Mouse (Mus musculus) layer of hippocampus, adult 18-20 months (tissue): Measurements from ENCODE around the gene Actl7b. TPM values are rescaled to one million over a fixed set of nuclear protein-coding genes. Genes with fewer than 3 reads are reported as not detected.

Source experiments
- DNase-seq, 2 experiments: peaks; one replicate each; pipeline ENCODE4 v3.0.0; 2022; ENCODE audit warnings: low spot score in 2 of 2
- total RNA-seq, 2 experiments: library from RNA; stranded (reverse); gene quantifications; 2 replicates each; pipeline ENCODE4 v1.2.3; 2021

The Actl7b gene
- total RNA-seq, 2 experiments from 2014 or later = not detected

DNA sequence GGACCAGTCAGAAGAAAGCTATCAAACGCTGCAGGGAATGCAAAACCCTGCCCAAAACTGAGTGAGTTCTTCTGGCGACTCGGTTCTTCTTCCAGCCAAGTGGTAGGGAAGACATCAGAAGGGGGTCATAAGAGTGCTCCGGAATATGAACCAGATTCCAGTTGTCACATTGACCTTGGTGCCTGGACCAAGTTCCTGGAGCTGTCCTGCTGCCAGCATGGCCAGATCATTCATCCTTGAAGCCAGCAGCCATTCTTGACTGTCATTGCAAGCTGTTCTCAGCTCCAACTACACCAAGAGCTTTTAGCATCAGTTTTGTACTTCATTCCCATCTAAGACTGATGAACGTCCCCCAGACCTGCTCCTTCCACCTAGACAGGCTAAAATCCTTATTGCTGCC lies 24.4 kb downstream of the Actl7b start:
- DNase-seq = no peak

DNA sequence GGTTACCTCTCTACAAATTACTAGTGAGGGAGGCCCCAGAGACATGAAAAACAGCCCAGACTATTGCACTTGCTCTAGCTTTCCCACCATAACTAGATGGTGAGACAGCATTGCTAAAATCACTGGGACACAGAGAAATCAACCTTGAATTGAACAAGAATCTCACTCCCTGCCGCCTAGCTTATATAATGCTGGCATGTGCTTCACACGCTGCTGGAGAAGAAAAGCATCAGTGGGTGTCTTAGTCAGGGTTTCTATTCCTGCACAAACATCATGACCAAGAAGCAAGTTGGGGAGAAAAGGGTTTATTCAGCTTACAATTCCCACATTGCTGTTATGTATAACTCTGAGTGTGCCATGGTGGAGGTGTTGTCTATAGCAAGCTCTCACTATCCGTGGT lies 28.1 kb downstream of the Actl7b start:
- DNase-seq = no peak

- DNase-seq = no peak
These were observed 39.0 kb downstream of the Actl7b start for GRCm38 (mm10) chr4:56702234-56702633.

DNA sequence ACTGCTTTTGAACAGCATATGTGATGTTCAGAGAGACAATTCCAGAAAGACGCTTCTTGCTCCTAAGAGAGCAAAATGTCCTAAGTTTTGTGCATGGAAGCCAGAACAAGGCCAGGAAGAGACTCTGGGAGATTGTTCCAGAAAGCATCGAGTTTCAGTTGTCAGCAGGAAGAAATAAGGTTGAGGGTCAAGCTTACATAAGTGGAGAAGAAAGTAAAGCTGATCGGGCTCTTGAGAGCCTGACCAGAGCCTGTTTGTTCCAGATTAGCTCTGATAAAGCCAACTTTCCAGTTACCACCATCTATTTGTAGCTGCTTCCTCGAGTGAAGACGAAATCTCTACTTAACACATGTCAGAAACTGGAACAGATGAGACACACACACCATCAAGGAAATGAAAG lies 42.6 kb downstream of the Actl7b start:
- DNase-seq = no peak

- DNase-seq = no peak
These were observed 44.8 kb downstream of the Actl7b start for GRCm38 (mm10) chr4:56696401-56696800.

Other genes starting within 250 kb of the Actl7b start
- gene Gm26657, start 1.4 kb downstream of the Actl7b start, total RNA-seq = not detected
- not detected for gene Actl7a, start 2.0 kb upstream of the Actl7b start, total RNA-seq
- gene Elp1, start 60.9 kb upstream of the Actl7b start, total RNA-seq = 10 to 100 TPM; 55.5 to 57.1 TPM
- 10 to 100 TPM; 16.2 to 16.5 TPM for gene Fam206a, start 60.9 kb upstream of the Actl7b start, total RNA-seq
- gene Ctnnal1, start 123.7 kb upstream of the Actl7b start, total RNA-seq = 10 to 100 TPM; 11.3 to 14.1 TPM
- gene Tmem245, start 206.0 kb upstream of the Actl7b start, total RNA-seq = 10 to 100 TPM; 33.7 to 35.4 TPM
- gene Frrs1l, start 248.9 kb upstream of the Actl7b start, total RNA-seq = 100 to 1,000 TPM; 216 to 233 TPM